Mouse (Mus musculus): ENCODE data around the gene Etv4. TPM values are rescaled to one million over a fixed set of nuclear protein-coding genes. Genes with fewer than 3 reads are reported as not detected.

Gene Etv4
- total RNA-seq (2023) = not detected

GRCm38 (mm10) chr11:101785143-101785851 is at the start of gene Etv4:
Gene Etv4 (minus strand): TSS chr11:101785371.

GRCm38 (mm10) chr11:101732518-101733440 is 52.4 kb downstream of the Etv4 start, which contains the start of gene Dhx8:
Gene Dhx8 (plus strand): TSS chr11:101732919.

Other genes with a start within 250 kb of the Etv4 start
- gene Brca1, start 233.4 kb downstream of the Etv4 start, total RNA-seq (2023) = 1 to 10 TPM in 1 of 2 experiments, under 1 TPM in 1; 0.76 to 1.1 TPM
- gene Nbr1, start 233.2 kb downstream of the Etv4 start, total RNA-seq (2023) = 100 to 1,000 TPM; 101 to 115 TPM
- gene Tmem106a, start 203.1 kb downstream of the Etv4 start, total RNA-seq (2023) = 10 to 100 TPM; 43.4 to 78.1 TPM
- not detected for gene Gm11634, start 186.1 kb downstream of the Etv4 start, total RNA-seq (2023)
- 10 to 100 TPM; 19.6 to 19.7 TPM for gene Rdm1, start 158.2 kb downstream of the Etv4 start, total RNA-seq (2023)
- gene Arl4d, start 119.8 kb downstream of the Etv4 start, total RNA-seq (2023) = 1 to 10 TPM; 2.3 to 4.5 TPM
- 10 to 100 TPM; 52.7 to 53.3 TPM for gene Dhx8, start 52.5 kb downstream of the Etv4 start, total RNA-seq (2023)
- gene Meox1, start 109.0 kb upstream of the Etv4 start, total RNA-seq (2023) = under 1 TPM; 0.21 to 0.55 TPM
- gene Sost, start 181.6 kb upstream of the Etv4 start, total RNA-seq (2023) = not detected
- not detected for gene Cfap97d1, start 198.9 kb upstream of the Etv4 start, total RNA-seq (2023)
- 100 to 1,000 TPM; 133 to 134 TPM for gene Dusp3, start 201.6 kb upstream of the Etv4 start, total RNA-seq (2023)
- not detected for gene Mpp3, start 243.1 kb upstream of the Etv4 start, total RNA-seq (2023)

Data from monocyte, adult 59 days (primary cell).